Mouse (Mus musculus) erythroblast, embryonic 14.5 days (primary cell): ENCODE measurements around the gene Samd4.

ENCODE experiments used
- GATA1 ChIP-seq: IDR thresholded peaks from 2 replicates; pipeline ENCODE4 v1.6.1; 2012; ENCODE audit warnings: low read length, inconsistent platforms, mixed read lengths
- TAL1 ChIP-seq: IDR thresholded peaks from 3 replicates; pipeline ENCODE4 v1.6.1; 2012; ENCODE audit warnings: low read length, inconsistent platforms, mixed read lengths

DNA sequence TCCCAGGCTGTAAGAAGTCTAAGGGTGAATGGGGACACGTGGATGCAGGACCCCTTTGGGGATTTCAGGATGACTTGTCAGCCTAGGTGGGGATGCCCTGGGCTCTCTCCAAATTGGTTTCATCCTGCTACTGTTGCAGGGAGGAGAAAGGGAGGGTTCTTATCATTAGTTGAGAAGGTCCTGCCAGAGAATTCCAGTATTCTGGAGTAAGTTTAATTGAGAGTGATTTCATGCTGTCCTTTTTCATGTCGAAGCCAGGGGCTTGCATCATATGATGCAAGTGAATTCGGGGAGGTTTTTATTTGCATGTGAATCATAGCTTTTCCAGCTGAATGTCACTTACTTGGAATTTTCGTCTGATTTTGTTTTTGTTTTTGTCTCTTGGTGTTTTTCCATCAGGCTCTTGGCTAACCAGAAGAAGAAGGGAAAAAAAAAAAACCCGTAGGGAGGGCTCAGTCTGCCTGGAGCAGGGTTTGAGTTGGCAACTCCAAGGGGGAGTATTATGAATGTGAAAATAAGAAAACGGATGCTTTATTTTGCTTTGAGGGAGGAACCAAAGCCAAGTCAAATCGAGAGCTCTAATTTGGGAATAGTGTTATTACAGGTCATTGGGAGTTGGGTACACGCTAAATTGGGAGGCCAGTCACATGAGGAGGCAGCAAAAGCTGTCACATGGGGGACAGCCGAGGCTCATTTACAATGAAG lies 116.8 kb downstream of the Samd4 start:
- TF ChIP-seq TAL1 (no peak), GATA1 (no peak)
